Mouse (Mus musculus) thymus, adult 18-20 months (tissue): ENCODE results near the gene Ccdc117.
"Not testable (repeated sequence)": the region's sequence is repeated elsewhere in the genome, so short reads cannot be mapped to it uniquely, and the experiment has no call there.

Experiments
- DNase-seq, 2 experiments: peaks; one replicate each; pipeline ENCODE4 v3.0.0; 2022; ENCODE audit warnings: mixed read lengths in 2 of 2

The Ccdc117 gene

DNA sequence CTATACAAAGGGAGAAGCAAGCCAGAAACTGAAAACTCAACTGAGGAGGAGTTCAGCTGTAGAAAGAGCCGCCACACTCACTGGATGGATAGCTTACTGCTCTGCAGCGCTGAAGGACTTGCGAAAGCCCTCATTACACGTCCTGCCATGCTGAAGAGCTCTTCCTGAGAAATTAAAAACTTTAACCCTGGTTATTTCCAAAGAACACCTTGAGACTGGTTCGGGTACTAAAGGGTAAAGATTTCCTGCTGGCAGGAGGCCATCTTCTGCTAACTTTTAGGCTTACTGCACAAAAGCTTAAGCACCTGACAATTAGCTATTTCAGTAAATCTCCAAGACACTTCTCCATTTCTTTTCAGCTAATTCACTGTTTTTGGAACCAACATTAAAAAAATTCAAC is 11.8 kb downstream of the Ccdc117 start:
- no peak for DNase-seq

DNA sequence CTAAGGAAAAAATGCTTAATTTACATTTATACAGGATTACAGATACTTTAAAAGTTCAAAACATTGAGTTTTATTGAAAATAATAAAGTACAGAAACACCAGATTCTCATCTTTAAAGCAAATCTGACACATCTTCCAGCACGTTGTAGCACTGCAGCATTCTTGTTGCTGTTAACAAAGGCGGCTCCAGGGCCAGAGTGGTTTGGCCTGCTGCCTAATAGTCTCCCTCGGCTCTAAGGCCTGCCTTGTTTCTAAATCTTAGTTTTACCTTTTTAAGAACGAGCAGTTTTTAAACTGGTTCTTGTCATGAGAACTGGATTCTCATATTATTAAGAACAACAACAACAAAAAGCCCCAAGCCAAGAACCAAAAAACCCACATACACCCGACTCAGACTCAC is 13.1 kb downstream of the Ccdc117 start:
- DNase-seq = no peak

DNA sequence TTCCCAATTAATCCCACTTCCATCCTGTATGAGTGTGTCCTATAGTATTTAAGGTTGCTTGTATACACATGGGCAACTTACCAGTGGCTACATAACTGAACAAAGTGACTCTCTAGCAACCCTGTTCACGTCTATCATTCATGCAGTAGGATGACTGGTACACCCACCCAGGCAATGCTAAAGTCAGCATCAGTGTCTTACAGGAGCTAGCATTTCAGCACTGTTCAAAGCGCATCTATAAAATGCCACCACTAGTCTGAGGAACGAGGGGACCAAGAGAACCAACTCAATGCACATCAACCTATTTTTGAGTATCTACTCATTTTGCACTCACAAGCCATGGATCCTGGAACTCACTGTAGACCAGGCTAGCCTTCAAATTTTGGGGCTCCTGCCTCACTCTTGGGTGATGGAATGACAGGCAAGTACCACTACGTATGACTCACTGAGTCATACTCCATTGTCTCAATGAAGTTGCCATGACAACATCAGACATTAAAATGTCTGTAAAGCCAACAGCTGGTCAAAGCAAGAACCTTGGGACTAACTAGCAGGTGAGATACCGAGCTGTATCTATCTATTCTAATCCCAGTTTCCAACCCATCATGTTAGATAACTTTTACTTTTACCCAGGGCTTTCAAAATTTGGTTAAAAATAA is 14.0 kb downstream of the Ccdc117 start:
- DNase-seq = no peak

DNA sequence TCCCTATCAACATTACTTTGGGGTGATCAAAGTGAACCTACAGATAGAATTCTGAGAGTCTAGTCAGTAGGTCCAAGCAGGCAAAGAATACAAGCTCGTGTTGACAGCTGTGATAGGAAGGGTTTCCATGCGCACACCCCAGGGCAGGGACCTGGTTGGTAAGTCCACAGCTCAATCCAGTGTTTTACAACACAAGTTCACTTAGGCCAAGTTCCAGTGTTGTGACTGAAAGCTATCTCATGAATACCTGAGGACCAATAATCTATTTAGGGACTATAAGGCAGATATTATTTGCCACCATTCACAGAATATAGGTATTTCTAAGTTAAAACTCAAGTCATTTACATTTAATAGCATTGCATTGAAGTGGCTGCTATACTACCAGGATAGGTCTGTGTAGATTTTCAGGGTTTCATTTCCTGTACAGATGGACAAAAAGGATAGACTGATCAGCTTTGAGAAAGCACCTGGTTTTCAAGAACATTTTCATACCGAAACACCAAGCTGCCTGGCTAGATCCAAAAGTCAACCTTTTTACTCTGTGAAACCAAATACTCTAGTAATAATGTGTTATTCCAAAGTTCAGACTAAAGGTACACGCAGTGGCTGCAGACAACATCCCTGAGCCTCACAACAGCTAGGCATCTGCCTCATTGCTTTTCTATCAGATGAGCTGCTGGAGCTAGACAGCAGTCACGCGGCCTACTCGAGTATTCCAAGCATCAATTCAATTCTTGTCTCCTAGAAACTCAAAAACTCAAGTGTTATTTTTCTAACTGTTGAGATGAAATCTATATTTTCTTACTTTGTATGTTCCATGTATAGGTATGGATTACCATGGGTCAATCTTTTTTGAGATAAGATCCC is 15.2 kb downstream of the Ccdc117 start:
- DNase-seq = no peak

DNA sequence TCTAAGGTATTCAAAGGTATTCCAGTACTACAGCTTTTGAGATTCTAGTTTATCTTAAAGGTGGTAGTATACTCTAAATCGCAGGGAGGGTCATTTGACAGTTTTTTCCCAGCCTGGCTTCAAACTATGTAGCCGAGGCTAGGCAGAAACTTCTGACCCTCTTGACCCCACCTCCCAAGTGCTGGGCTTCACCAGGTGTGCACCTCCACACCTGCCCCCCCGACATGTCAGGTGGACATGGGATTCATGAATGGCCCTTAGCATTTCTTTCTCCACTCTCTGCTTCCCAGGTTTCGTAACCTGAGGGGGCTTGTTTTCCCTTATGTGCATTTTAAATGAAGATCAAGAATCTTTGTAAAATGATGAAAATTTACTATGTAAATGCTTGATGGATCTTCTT is 16.6 kb downstream of the Ccdc117 start:
- DNase-seq = no peak

DNA sequence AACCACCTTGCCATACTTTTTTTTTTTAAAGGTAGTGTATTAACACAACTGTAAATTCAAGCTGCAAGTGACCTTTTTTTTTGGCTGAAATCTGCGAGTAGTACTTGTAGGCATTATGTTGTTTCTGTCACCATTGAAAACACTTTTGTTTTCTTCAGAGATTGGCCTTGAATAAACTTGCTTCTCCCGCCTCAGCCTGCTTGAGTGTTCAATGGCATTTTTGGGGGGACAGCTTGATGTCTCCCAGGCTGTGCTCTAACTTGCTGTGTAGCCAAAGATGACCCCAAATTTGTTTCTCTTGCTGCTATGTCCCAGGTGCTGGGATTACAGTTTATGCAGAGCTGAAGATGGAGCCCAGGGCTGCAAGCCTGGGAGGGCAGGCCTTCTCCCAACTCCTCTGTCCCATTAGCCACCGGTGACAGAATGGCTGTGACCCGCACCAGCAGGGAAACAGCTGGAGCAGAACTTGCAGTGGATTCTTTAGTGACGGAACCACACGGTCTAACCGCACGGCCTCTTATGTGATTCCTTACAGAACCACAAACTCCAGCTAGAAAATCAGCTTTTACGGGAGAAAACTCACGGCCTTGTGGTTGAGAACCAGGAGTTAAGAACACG is 19.1 kb downstream of the Ccdc117 start:
- DNase-seq = no peak

DNA sequence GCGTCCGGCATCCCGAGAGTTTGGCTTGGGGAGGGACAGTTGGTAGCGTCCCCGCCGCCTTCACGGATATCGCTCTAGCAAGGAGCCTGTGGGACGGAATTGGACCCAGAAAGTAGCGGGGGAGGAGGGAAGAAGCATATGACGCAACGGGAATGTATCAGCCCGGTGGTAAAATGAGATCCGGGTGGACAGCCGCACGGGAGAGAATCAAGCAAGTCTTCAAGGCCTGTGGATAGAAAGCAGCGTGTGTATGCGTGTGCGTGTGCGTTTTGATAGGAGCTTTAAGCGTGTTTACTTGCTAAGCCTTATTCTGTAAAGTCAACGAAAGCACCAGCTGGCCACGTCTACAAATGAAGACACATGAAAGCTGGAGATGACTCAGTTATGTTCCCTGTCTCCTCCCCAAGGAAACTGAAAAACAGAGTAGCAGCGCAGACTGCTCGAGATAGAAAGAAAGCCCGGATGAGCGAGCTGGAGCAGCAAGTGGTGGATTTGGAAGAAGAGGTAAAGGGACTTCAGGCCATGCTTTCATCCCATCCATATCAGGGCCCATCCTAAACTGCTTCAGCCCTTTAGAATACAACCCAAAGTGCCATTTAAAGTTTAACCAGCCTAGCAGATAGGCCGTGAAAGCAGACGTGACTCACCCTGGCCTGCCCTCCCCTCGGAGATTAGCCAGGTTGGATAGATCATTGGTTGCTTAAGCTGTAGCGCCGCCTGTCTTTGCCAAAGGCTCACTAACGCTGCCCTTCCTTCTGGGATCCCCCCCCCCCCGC is 20.3 kb downstream of the Ccdc117 start:
- peak; percentile 57 to 70 for DNase-seq

DNA sequence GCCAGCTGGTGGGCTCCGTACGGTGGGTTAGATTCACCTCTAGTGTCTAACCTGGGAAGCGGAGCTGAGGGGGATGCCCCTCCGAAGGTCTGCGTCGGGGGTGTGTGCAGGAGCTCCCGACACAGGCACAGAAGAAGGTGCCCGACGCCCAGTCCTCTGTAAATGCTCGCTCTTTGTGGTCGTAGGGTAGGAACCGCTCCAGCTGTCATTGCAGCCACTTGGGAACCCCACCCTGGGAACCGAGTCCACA is 20.8 kb downstream of the Ccdc117 start:
- peak in 1 of 2 experiments; percentile 47 for DNase-seq

DNA sequence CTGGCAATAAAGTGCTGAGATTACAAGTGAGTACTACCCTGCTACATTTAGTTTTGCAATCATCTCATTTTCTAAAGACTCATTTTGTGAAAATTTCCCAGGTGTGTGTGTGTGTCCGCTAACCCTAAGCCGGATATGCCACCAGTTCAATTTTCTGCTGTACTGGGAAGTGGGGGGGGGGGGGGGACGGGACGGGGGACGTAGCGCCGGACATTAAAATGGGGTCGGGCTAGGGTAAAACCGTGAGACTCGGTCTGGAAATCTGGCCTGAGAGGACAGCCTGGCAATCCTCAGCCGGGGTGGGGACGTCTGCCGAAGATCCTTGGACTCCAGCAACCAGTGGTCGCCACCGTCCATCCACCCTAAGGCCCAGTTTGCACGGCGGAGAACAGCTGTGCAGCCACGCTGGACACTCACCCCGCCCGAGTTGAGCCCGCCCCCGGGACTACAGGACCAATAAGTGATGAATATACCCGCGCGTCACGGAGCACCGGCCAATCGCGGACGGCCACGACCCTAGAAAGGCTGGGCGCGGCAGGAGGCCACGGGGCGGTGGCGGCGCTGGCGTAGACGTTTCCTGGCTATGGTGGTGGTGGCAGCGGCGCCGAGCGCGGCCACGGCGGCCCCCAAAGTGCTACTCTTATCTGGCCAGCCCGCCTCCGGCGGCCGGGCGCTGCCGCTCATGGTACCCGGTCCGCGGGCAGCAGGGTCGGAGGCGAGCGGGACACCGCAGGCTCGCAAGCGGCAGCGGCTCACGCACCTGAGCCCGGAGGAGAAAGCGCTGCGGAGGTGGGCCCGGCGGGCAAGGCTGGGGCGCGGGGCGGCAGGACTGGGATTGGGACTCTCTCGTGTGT is 21.3 kb downstream of the Ccdc117 start, which contains the start of gene Xbp1:
Gene Xbp1 (plus strand): TSS at position 248 of the 854 bp plus-strand sequence.
- peak; percentile 92 to 94 for DNase-seq

DNA sequence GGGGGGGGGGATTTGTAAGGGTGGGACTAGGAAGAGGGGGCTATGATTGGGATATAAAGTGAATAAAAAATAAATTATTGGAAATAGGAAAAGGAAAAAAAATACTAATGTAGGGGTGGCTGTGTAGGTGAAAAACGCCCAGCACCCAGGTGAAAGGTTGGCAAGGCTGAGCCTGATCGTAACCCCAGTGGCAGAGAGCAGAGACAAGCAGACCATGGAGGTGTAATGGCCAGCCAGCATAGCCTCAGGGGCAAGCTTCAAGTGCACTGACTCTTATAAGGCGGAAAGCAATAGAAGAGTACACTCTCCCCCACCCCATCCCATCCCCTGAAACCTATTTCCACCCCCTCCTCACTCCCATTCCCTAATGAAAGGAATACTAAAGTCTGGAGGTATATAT is 22.3 kb downstream of the Ccdc117 start:
- no peak for DNase-seq

DNA sequence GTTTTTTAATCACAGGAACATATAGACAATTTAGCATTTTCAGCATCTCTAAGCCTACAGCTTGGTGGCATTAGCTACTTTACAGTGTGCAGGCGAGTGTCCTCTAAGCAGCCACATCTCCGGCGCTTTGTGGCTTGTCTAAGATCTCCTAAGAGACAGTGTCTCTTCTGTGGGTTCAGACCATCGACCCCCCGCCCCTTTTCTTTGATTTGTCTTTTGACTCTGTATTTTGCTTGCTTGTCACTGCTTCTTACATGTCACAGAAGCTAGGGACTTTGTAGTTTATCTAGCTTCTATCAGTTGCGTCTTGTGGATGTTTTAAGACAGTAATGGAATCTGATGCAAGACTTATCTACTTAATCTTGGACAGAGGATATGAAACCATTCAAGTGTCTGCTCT is 24.6 kb downstream of the Ccdc117 start:
- no peak for DNase-seq

DNA sequence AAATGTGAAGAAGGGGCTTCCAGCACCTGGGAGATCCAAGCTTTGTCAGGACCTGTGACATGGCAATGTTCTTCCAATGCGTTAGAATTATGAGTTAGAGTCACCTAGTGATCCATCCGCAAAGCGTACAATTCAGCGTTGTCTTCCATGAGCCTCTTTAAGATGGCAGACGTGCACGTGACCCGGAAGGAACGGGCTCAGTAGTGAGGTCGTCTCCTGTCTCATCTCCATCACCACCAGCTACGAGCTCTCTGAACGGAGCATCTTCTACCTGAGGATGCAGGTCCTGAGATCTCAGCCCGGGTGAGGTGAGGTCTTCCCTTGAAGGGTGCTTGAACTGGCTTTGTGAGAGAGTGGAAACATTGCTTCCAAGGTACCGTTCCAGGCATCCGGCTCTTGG is 25.4 kb downstream of the Ccdc117 start:
- DNase-seq = no peak

DNA sequence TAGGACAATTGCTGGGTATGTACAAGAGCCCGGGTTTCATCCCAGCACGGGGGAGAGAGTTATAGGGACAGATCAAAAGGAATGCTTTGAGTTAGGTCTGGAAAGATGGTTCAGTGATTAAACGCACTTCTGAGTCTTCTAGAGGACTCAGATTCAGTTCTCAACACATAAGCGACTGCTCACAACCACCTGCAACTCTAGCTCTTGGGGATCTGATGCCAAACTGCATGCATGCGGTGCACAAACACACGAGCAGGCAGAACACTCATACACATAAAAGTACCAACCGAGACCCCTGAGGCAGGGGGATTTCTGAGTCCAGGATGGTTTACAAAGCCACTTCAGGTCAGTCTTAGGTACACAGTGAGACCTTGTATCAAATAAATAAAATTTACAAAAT is 25.8 kb downstream of the Ccdc117 start:
- no peak for DNase-seq

DNA sequence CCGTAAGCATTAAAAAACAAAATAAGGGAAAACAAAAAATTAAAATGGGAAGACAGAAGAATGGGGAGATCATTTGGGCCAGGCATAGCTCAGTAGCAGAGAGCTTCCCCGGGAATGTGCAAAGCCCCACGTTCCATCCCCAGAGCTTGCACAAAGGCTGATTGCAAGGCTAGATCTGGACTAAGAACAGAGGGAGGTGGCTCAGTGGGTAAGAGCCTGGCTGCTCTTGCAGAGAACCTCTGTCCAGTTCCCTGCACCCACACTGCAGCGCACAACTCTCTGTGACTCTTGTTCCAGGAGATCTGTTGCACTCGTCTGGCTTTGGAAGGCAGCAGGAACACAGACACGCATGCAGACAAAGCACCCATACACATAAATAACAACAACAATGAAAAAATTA is 26.3 kb downstream of the Ccdc117 start:
- DNase-seq = no peak

DNA sequence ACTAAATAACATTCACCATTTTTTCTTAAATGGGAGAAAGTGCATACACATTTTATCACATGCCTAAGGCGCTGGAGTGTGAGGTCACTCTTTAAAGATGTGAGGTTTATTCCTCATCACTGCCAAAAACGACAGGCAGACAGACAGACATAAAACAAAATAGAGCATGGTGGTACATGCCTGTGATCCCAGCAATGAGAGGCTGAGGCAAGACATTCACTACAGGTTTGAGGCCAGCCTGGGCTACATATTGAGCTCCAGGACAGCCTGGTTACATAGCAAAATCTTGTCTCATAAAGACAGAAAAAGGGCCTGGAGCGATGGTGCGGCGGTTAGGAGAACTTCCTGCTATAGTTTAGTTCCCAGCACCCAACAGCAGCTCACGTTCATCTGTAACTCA is 26.8 kb downstream of the Ccdc117 start:
- no peak for DNase-seq

DNA sequence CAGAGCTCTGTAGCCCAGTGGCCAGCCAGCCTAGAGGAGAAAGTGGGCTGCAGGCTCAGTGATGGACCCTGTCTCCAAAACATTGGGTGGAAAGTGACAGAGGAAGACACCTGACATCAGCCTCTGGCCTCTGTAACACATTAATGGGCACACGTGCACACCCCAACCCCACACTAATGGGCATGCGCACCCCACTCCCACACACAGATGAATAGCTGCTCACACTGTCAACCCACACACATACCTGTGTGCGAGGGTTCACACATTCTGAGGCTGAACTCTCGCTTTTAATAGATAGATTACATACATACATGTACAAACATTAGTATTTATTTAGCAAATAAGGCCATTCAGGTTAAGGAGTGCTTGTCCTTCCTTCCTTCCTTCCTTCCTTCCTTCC is 27.9 kb downstream of the Ccdc117 start:
- DNase-seq = no peak

DNA sequence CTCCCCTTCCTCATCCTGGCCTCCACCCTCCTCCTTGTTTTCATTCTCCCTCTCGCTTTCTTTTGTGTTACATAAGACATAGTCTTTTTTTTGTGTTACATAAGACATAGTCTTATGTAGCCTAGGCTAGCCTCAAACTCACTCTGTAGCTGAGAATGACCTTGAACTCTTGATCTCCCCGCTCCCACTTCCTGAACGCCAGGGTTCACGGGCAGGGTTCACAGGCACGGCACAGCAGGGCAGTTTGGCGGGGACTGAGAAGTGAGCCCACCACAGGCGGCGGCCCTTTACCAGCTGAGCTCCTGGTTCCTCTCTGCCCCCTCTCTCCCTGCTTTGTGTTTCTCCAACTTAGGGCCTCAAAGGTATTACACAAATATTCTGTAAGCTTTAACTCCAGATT is 29.0 kb downstream of the Ccdc117 start:
- no peak for DNase-seq

DNA sequence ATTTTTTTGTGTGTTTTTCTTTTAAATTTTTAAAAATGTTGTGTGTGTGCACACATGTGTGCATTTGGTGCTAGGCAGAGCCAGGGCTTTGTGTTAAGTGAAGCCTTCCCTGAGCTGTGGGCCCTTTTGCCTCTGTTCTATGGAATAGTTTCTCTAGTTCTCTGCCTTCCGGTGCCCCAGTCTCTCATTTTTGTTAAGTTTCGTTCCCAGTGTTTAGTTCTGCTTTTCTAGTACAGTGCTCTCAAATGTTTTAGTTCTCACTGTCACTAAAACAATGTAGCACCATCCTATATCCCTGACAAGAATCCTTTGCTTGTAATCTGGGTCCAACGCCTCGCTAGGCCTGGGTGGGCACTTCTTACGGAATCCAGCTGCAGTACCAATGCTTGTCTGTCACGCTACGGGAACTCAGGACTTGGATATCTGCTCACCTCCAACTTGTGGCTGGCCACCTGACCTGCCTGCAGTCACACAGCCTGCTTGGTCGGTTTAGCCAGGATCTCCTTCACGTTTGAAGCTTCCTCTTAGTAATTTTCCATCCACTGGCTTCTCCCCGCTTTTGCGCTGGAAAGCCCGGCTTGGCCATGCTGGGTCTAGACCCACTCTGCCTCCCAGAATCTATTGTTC is 29.8 kb downstream of the Ccdc117 start:
- no peak for DNase-seq

DNA sequence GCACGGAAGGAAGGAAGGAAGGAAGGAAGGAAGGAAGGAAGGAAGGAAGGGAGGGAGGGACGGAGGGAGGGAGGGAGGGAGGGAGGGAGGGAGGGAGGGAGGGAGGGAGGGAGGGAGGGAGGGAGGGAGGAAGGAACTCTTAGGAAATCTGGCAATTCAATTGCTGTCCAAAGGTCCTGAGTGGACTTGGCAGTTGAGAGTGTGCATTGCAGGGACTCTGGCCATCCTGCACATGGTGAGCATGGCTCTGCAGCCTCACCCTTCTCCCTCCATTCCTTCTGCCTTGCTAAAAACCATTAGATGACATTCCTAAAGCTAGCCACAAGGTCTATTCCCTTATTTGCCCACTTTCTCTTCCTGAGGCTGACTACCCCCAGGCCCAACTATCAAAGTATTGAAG is 31.3 kb downstream of the Ccdc117 start:
- DNase-seq = not testable (repeated sequence)

DNA sequence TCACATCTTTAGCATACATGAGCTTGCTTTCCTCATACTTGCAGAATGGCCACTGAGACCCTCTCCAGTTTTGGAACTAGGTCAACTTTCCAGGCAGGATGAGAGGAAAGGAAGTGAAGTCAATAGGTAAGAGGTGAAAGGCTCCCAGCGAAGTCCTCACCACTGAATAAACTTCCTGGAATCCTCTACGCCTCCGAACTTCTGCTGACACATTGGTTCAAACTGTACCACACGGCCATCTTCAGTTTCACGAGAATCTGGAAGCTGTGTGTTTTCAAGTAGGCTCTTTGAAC is 31.9 kb downstream of the Ccdc117 start:
- DNase-seq = no peak

DNA sequence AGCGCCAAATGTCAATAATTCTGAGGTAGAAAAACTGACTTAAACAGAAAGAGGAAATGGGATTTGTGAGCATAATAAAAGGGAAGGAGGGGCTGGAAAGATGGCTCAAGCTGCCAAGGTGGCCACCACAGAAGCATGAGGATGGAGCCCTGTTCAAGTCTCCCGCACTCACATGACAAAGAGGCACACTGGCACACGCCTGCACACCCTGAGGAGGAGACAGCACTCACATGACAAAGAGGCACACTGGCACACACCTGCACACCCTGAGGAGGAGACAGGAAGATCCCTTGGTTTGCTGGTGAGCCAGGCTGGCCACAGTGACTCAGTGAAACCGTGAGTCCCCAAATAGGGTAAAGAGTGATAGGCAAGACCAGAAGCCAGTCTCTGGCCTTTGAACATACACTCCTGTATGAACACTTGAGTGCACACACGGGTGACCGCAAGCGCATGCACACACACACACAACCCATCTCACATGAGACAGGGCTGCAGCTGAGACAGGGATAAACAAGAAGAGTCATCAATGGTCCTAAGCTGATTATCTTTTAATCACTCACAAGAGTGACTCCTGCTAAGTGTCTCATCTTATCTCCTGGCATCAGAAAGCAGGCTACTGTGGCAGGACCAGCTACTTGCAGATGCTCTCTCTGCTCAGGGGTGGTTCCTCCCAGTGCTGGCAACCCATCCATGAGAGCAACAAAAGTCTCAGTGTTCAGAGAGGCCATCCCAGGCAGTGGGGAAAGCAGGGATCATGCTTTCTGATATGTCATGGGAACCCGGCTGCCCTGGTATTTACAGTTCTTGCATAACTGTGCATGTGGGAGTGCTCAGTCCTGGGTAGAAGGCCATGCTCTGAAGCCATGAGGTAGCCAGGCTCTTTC is 32.5 kb downstream of the Ccdc117 start:
- DNase-seq = peak; percentile 30 to 66
